Mouse (Mus musculus): ENCODE results near the gene Fam174b. TPM values are rescaled to one million over a fixed set of nuclear protein-coding genes. Genes with fewer than 3 reads are reported as not detected.

Gene Fam174b
- polyA plus RNA-seq, 1 experiment from 2014 or later: 30.8 TPM

DNA sequence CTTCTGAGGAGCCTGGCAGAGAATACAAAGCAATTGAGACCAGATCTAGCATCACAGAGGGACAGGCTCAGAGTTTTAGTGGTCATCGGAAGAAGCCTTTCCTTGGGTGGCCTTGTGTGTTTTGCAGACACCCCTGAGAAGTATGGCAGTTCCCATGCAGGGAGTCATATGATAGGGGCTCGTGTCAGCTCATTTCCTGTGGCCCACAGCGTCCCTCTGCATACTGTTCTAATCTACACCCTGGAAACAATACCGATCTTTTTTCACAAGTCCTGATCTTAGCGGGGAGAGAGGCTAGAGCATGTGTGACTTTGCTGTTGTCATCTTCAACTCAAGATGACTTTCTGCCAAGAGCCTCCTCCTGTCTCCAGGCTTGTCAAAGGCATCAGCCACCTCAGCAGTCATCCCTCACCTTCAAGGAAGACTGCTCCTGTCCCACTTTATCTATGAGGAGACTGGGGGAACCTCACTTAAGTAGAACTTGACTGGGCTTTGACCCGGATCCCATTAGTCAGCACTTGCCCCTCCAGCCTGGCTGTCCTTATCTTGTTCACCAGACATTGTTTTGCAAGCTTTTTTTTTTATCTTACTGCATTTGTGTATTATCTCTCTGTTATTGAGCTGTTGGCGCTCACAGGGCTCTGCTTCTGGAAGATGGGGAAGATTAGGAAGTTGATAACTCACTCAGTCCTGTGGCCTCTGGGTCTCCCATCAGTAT, 25.2 kb downstream of the Fam174b start:
- Histone ChIP-seq H3K4me2 (ENCODE audit: low read depth, low read length) (no peak overlapping the region), H3K4me1 (ENCODE audit: control insufficient read depth, insufficient read depth, low read length) (no peaks in the 10 kb centered on the region), H3K9ac (replicated peaks; ENCODE audit: low read depth, low read length) (no peak overlapping the region), H3K27me3 (ENCODE audit: control insufficient read depth, insufficient read depth, low read length) (no peaks in the 10 kb centered on the region), H3K27ac (ENCODE audit: low read depth, low read length) (no peak overlapping the region), H3K4me3 (ENCODE audit: low read depth, low read length) (no peak overlapping the region), H3K9me3 (ENCODE audit: control insufficient read depth, low read length) (no peaks in the 10 kb centered on the region), H3K36me3 (ENCODE audit: control insufficient read depth, insufficient read depth, low read length) (no peaks in the 10 kb centered on the region)
- WGBS: 82% methylated on average over 7 of the region's 7 CpGs
- ATAC-seq (ENCODE audit: low read depth): no peak

DNA sequence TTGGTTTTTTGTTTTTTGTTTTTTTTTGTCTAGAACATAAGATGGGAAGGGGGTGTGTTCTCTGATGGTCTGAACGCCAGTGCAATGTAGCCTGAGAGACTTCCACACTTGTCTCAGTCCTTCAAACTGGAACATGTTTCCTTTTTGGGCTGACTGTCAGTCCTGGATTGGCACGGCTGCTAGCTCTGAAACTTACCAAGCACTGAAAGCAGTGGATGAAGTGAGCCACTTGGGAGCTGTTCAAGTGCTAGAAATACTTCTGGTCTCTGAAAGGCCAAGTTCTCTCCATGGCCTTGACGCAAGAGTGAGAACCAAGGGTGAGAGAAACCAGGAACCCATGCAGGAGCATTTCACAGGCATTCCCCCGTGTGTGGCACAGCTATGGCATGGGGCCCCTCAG, 29.1 kb downstream of the Fam174b start:
- Histone ChIP-seq H3K4me1 (ENCODE audit: control insufficient read depth, insufficient read depth, low read length) (no peaks in the 10 kb centered on the region), H3K4me2 (ENCODE audit: low read depth, low read length) (no peak overlapping the region), H3K27ac (ENCODE audit: low read depth, low read length) (no peak overlapping the region), H3K36me3 (ENCODE audit: control insufficient read depth, insufficient read depth, low read length) (no peaks in the 10 kb centered on the region), H3K4me3 (ENCODE audit: low read depth, low read length) (no peak overlapping the region), H3K9ac (replicated peaks; ENCODE audit: low read depth, low read length) (no peak overlapping the region), H3K9me3 (ENCODE audit: control insufficient read depth, low read length) (no peaks in the 10 kb centered on the region), H3K27me3 (ENCODE audit: control insufficient read depth, insufficient read depth, low read length) (no peaks in the 10 kb centered on the region)
- ATAC-seq (ENCODE audit: low read depth): no peak
- WGBS: 93% methylated on average over 4 of the region's 4 CpGs

DNA sequence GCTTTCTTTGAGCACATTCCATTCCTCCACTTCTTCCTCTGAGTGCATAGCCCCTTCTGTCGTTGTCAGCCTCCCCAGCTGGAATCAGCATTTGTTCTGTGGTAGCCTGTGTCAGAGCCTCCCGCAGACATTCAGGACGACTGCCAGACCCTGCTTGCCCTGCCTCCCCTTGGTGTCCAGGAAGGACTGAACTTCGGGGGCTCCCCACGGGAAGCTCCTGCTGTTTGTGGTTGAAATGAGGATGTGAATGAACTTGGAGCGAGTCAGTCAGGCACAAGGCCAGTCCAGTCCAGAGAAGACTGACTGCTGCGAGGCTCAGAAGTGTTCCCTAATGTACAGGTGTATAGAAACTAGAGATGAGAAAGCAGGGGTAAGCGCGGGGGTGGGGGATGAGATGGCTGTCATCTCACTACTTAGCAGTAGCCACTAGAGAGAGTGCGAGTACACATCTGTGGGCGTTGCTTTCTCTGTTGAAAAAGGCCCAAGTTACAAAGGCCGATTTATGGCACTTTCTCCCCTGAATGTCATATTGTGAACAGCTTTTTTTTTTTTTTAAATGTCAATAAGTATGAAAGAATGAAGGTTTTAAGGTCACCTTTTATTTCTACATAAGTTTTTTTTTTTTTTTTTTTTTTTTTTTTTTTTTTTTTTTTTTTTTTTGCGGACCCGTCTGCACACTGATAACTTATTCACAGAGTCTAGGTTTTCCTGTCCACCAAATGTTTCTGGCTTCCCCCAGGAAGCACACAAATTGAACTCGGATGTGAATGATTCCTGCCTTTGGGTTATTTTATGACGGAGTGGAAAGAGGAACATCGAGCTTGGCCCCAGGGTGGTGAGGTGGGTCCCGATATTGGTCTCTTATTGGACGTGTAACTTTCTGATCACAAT, 31.5 kb downstream of the Fam174b start:
- Histone ChIP-seq H3K36me3 (ENCODE audit: control insufficient read depth, insufficient read depth, low read length) (no peaks in the 10 kb centered on the region), H3K4me1 (ENCODE audit: control insufficient read depth, insufficient read depth, low read length) (no peaks in the 10 kb centered on the region), H3K27me3 (ENCODE audit: control insufficient read depth, insufficient read depth, low read length) (no peaks in the 10 kb centered on the region), H3K4me2 (ENCODE audit: low read depth, low read length) (no peak overlapping the region), H3K9me3 (ENCODE audit: control insufficient read depth, low read length) (no peaks in the 10 kb centered on the region), H3K9ac (replicated peaks; ENCODE audit: low read depth, low read length) (no peak overlapping the region), H3K4me3 (ENCODE audit: low read depth, low read length) (no peak overlapping the region), H3K27ac (ENCODE audit: low read depth, low read length) (no peak overlapping the region)
- ATAC-seq (ENCODE audit: low read depth): peak; percentile 34; the same call in 1 of the 2 replicates
- 43% methylated on average over 19 of the region's 19 CpGs for WGBS

DNA sequence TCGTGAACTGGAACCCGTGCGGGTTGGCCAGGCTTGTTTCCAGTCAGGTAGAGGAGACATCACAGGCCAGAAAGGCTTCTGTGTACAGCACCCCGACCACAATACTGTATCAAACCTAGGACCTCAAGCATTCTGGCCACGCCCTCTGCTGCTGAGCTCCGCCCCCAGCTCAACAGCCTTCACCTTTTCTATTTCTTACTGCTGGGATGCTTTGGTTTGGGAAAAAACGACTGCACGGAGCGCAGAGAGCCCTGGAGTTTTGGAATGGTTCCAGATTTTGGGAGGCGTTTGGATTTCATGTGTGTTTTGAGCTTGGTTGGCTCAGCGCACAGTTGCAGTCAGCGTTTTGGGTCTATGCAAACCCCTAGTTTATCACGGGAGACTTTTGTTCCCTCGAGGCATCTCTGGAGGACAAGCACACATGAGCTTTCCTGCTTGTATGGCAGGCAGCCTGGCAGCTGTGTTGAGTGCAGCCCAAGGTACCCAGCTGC, 32.2 kb downstream of the Fam174b start:
- no peak for ATAC-seq (ENCODE audit: low read depth)
- no peaks in the 10 kb centered on the region for H3K9me3 ChIP-seq (ENCODE audit: control insufficient read depth, low read length)
- no peak overlapping the region for H3K9ac ChIP-seq (replicated peaks; ENCODE audit: low read depth, low read length)
- H3K4me3 ChIP-seq (ENCODE audit: low read depth, low read length): no peak overlapping the region
- 60% methylated on average over 14 of the region's 14 CpGs for WGBS
- no peaks in the 10 kb centered on the region for H3K36me3 ChIP-seq (ENCODE audit: control insufficient read depth, insufficient read depth, low read length)
- no peak overlapping the region for H3K4me2 ChIP-seq (ENCODE audit: low read depth, low read length)
- H3K4me1 ChIP-seq (ENCODE audit: control insufficient read depth, insufficient read depth, low read length): no peaks in the 10 kb centered on the region
- no peaks in the 10 kb centered on the region for H3K27me3 ChIP-seq (ENCODE audit: control insufficient read depth, insufficient read depth, low read length)
- no peak overlapping the region for H3K27ac ChIP-seq (ENCODE audit: low read depth, low read length)

DNA sequence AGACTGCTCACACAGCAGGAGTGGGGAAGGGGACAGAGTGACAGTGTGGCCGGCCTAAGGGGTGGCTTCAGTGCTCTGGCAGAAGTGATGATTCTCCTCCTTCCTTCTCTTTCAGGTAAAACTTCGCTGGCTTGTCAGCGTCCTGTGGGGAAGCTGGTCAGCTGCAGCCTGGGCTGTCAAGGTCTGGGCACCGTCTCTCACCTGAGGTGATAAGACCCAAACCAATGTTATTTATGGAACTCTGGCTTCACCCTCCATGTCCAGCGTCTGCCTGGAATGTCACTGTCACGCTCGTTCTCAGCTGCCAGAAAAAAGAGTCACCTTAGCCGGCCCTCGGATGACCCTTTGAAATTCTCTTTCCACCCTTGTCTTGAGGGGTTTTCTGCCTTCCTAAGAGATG, 34.7 kb downstream of the Fam174b start:
- WGBS: 84% methylated on average over 9 of the region's 9 CpGs
- no peak for ATAC-seq (ENCODE audit: low read depth)

DNA sequence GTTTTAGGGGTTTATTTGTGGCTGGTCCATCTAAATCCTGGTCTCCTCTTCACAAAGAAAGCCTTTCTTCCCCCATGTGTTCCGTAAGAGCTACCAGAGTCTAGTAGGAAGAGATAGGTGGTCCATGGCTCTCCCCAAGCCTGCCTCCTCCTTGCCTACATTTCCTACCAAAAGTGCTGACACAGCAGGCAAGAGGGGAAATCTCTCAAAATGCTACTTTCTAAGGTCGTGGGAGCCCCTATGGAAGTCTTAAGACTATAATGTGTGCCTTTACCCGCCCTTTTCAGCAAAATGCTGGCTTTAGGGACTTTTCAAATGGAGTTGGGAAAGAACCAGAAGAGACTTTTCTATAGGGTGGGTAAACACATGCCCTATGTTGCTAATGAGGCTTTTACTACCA, 37.7 kb downstream of the Fam174b start:
- H3K27ac ChIP-seq (ENCODE audit: low read depth, low read length): no peak overlapping the region
- H3K27me3 ChIP-seq (ENCODE audit: control insufficient read depth, insufficient read depth, low read length): no peaks in the 10 kb centered on the region
- H3K4me2 ChIP-seq (ENCODE audit: low read depth, low read length): no peak overlapping the region
- no peaks in the 10 kb centered on the region for H3K36me3 ChIP-seq (ENCODE audit: control insufficient read depth, insufficient read depth, low read length)
- WGBS: 75% methylated on average over 3 of the region's 3 CpGs
- ATAC-seq (ENCODE audit: low read depth): no peak
- no peaks in the 10 kb centered on the region for H3K4me1 ChIP-seq (ENCODE audit: control insufficient read depth, insufficient read depth, low read length)
- H3K9ac ChIP-seq (replicated peaks; ENCODE audit: low read depth, low read length): no peak overlapping the region
- no peak overlapping the region for H3K4me3 ChIP-seq (ENCODE audit: low read depth, low read length)
- no peaks in the 10 kb centered on the region for H3K9me3 ChIP-seq (ENCODE audit: control insufficient read depth, low read length)

More for the DNA sequence above, 34.7 kb downstream of the Fam174b start:
- H3K4me3 ChIP-seq (ENCODE audit: low read depth, low read length): no peak overlapping the region
- no peak overlapping the region for H3K4me2 ChIP-seq (ENCODE audit: low read depth, low read length)
- H3K9ac ChIP-seq (replicated peaks; ENCODE audit: low read depth, low read length): no peak overlapping the region
- no peaks in the 10 kb centered on the region for H3K9me3 ChIP-seq (ENCODE audit: control insufficient read depth, low read length)
- no peaks in the 10 kb centered on the region for H3K36me3 ChIP-seq (ENCODE audit: control insufficient read depth, insufficient read depth, low read length)
- no peaks in the 10 kb centered on the region for H3K27me3 ChIP-seq (ENCODE audit: control insufficient read depth, insufficient read depth, low read length)
- H3K4me1 ChIP-seq (ENCODE audit: control insufficient read depth, insufficient read depth, low read length): no peaks in the 10 kb centered on the region
- H3K27ac ChIP-seq (ENCODE audit: low read depth, low read length): no peak overlapping the region

DNA sequence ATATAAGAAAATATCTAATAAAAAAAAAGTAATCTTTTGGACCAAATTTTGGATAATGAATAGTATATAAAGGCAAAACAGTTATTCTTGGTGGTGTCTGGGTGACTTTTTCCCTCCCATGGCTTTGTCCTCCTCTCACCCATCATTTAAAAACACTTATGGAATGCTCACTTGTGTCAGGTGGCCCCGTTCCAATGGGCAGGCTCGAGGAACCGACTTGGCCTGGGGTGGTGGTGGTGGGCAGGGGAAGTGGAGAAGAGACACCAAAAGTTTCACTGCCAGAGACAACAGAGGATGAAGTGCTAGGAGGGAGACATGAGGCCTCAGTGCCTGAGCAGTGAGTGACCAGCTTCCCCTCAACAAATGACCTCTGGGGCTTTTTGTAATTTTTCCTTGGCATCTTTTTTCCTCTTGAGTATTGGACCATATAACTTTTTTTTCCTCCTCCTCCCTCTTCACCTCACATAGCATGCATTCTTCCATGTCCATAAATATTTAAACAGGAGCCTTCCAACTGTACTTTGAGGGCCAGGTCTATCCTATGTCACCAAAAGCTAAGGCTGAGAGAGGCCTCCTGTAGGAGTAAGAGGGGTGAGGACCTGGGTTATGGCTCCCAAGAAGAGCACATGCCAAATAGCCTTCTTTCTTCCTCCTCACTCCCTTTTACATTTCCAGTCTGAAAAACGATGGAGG, 44.8 kb downstream of the Fam174b start:
- Histone ChIP-seq H3K9ac (replicated peaks; ENCODE audit: low read depth, low read length) (no peak overlapping the region), H3K4me3 (ENCODE audit: low read depth, low read length) (no peak overlapping the region), H3K4me2 (ENCODE audit: low read depth, low read length) (no peak overlapping the region), H3K27ac (ENCODE audit: low read depth, low read length) (no peak overlapping the region), H3K9me3 (ENCODE audit: control insufficient read depth, low read length) (no peaks in the 10 kb centered on the region), H3K36me3 (ENCODE audit: control insufficient read depth, insufficient read depth, low read length) (no peaks in the 10 kb centered on the region), H3K27me3 (ENCODE audit: control insufficient read depth, insufficient read depth, low read length) (no peaks in the 10 kb centered on the region), H3K4me1 (ENCODE audit: control insufficient read depth, insufficient read depth, low read length) (no peaks in the 10 kb centered on the region)
- WGBS: 86% methylated on average over 4 of the region's 4 CpGs
- no peak for ATAC-seq (ENCODE audit: low read depth)

DNA sequence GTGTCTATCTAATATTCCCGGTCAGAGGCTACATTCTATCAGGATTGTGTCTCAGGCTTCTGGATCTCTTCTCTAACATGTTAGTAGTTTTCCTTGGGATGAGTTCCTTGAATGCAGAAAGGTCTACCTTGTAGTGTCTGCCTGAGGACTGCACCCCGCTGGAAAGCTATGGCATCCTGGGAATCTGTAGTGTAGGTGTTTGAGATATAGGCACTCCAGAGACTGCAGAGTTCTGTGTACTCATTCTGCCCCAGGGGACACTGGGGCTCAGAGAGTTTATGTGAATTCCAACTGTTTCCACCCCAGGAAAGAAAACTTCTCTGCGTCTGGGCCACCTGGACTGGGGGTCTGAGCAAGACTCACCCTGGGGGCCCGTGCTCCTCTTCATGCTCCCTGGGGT, 45.7 kb downstream of the Fam174b start:
- Histone ChIP-seq H3K9me3 (ENCODE audit: control insufficient read depth, low read length) (no peaks in the 10 kb centered on the region), H3K27me3 (ENCODE audit: control insufficient read depth, insufficient read depth, low read length) (no peaks in the 10 kb centered on the region), H3K36me3 (ENCODE audit: control insufficient read depth, insufficient read depth, low read length) (no peaks in the 10 kb centered on the region), H3K4me2 (ENCODE audit: low read depth, low read length) (no peak overlapping the region), H3K4me3 (ENCODE audit: low read depth, low read length) (no peak overlapping the region), H3K9ac (replicated peaks; ENCODE audit: low read depth, low read length) (no peak overlapping the region), H3K27ac (ENCODE audit: low read depth, low read length) (no peak overlapping the region), H3K4me1 (ENCODE audit: control insufficient read depth, insufficient read depth, low read length) (no peaks in the 10 kb centered on the region)
- no peak for ATAC-seq (ENCODE audit: low read depth)
- 92% methylated on average over 4 of the region's 4 CpGs for WGBS
